Mouse (Mus musculus) adrenal gland, postnatal 4 days (tissue): ENCODE measurements at regions not wholly inside any gene's neighbourhood (a gene's known extent, or its start where the extent isn't known, plus 50 kb on each side); places are given as distances from the start of the nearest gene placed in this dataset.
A peak's percentile ranks its signal among the peaks of the same experiment; 100 is the strongest.

Experiments used
- DNase-seq, 2 experiments: peaks; one replicate each; pipeline ENCODE4 v3.0.0; 2021 to 2022; ENCODE audit warnings: low spot score in 2 of 2, mixed read lengths in 2 of 2

- no peak for DNase-seq
These were observed 263.1 kb upstream of the Etaa1 start for GRCm38 (mm10) chr11:18216762-18217161.

- DNase-seq: no peak
These were observed 219.4 kb upstream of the Etaa1 start for GRCm38 (mm10) chr11:18173028-18173427.

GRCm38 (mm10) chr11:18171207-18171776, 217.6 kb upstream of the Etaa1 start:
- DNase-seq: no peak

GRCm38 (mm10) chr11:18165609-18166347, 212.1 kb upstream of the Etaa1 start:
- no peak for DNase-seq

GRCm38 (mm10) chr11:18164025-18164423, 210.3 kb upstream of the Etaa1 start:
- DNase-seq: no peak

- no peak for DNase-seq
These were observed 209.7 kb upstream of the Etaa1 start for GRCm38 (mm10) chr11:18163156-18164024.

GRCm38 (mm10) chr11:18156506-18156905, 202.8 kb upstream of the Etaa1 start:
- DNase-seq: no peak

- DNase-seq: peak; percentile 21 to 52
These were observed 198.3 kb upstream of the Etaa1 start for GRCm38 (mm10) chr11:18151788-18152563.

- DNase-seq: no peak
These were observed 197.7 kb upstream of the Etaa1 start for GRCm38 (mm10) chr11:18151369-18151768.

GRCm38 (mm10) chr11:18127488-18127887, 173.8 kb upstream of the Etaa1 start:
- no peak for DNase-seq

GRCm38 (mm10) chr11:18123031-18123430, 169.4 kb upstream of the Etaa1 start:
- no peak for DNase-seq

GRCm38 (mm10) chr11:18122616-18123015, 168.9 kb upstream of the Etaa1 start:
- DNase-seq: no peak

- no peak for DNase-seq
These were observed 162.2 kb upstream of the Etaa1 start for GRCm38 (mm10) chr11:18115693-18116450.

GRCm38 (mm10) chr11:18102841-18103240, 149.2 kb upstream of the Etaa1 start:
- no peak for DNase-seq

GRCm38 (mm10) chr11:18075840-18076435, 122.3 kb upstream of the Etaa1 start:
- DNase-seq: no peak

GRCm38 (mm10) chr11:18070586-18071306, 117.1 kb upstream of the Etaa1 start:
- DNase-seq: no peak

GRCm38 (mm10) chr11:18070032-18070374, 116.3 kb upstream of the Etaa1 start:
- DNase-seq: no peak

- no peak for DNase-seq
These were observed 115.8 kb upstream of the Etaa1 start for GRCm38 (mm10) chr11:18069348-18070031.

GRCm38 (mm10) chr11:18068085-18068484, 114.4 kb upstream of the Etaa1 start:
- DNase-seq: no peak
